Mouse (Mus musculus) E14TG2a.4 (cell line): ENCODE measurements around the gene Gm3685.
"Not testable (repeated sequence)": the region's sequence is repeated elsewhere in the genome, so short reads cannot be mapped to it uniquely, and the experiment has no call there.

Experiments
- H3K27me3 ChIP-seq: 2 replicates; pipeline ENCODE4 v1.6.1; 2014; ENCODE audit warnings: low read length, control low read depth; ENCODE audit not compliant: insufficient read depth
- H3K36me3 ChIP-seq: 2 replicates; pipeline ENCODE4 v1.6.1; 2014; ENCODE audit warnings: low read length, control low read depth; ENCODE audit not compliant: insufficient read depth
- H3K4me1 ChIP-seq: replicated peaks from 2 replicates; pipeline ENCODE4 v1.6.1; 2014; ENCODE audit warnings: low read depth, low read length, control low read depth
- H3K4me3 ChIP-seq: replicated peaks from 2 replicates; pipeline ENCODE4 v1.5.1; 2014; ENCODE audit warnings: mild to moderate bottlenecking, low read length
- H3K9me3 ChIP-seq: 2 replicates; pipeline ENCODE4 v1.6.1; 2014; ENCODE audit warnings: low read length, control low read depth

Gm3685 gene

GRCm38 (mm10) chr14:7044870-7045269 is at the start of gene Gm3685:
Gene Gm3685, minus strand, starts transcription at chr14:7044970.
- not testable (repeated sequence) for H3K36me3 ChIP-seq, H3K4me1 ChIP-seq, H3K9me3 ChIP-seq, H3K4me3 ChIP-seq, H3K27me3 ChIP-seq

- not testable (repeated sequence) for H3K27me3 ChIP-seq, H3K9me3 ChIP-seq, H3K4me1 ChIP-seq, H3K36me3 ChIP-seq
- peak within 1 kb of the TSS; percentile 69 for H3K4me3 ChIP-seq
Measured at GRCm38 (mm10) chr14:7026781-7027749, 17.7 kb downstream of the Gm3685 start, which contains the start of gene Gm10406. Gene Gm10406, minus strand, starts transcription at chr14:7027449.

GRCm38 (mm10) chr14:7026274-7026673 is 18.5 kb downstream of the Gm3685 start:
- H3K9me3 ChIP-seq, H3K36me3 ChIP-seq, H3K27me3 ChIP-seq, H3K4me3 ChIP-seq, H3K4me1 ChIP-seq: not testable (repeated sequence)
